Mouse (Mus musculus): ENCODE measurements around the gene Rab5if. TPM values are rescaled to one million over a fixed set of nuclear protein-coding genes. Genes with fewer than 3 reads are reported as not detected.
"Not testable (repeated sequence)": the region's sequence is repeated elsewhere in the genome, so short reads cannot be mapped to it uniquely, and the experiment has no call there.

Rab5if gene
- polyA plus RNA-seq, 1 experiment from 2014 or later: 188 TPM

GRCm38 (mm10) chr2:156882431-156883001 is 19.6 kb downstream of the Rab5if start:
- no peaks in the 10 kb centered on the region for H3K9me3 ChIP-seq
- no peak for DNase-seq (ENCODE audit: low spot score)
- WGBS: 39% methylated on average over 10 of the region's 10 CpGs
- H3K27ac ChIP-seq: no peak overlapping the region
- peaks cover 24% of the 10 kb centered on the region for H3K4me1 ChIP-seq (replicated peaks)
- H3K27me3 ChIP-seq (ENCODE audit: insufficient read depth, poor library complexity, severe bottlenecking): no peaks in the 10 kb centered on the region
- no peak overlapping the region for H3K4me3 ChIP-seq
- no peaks in the 10 kb centered on the region for H3K36me3 ChIP-seq

GRCm38 (mm10) chr2:156884396-156885211 is 21.7 kb downstream of the Rab5if start:
- Histone ChIP-seq H3K4me1 (replicated peaks) (peaks cover 16% of the 10 kb centered on the region; the same call in 1 of the 2 replicates), H3K9me3 (no peaks in the 10 kb centered on the region), H3K4me3 (no peak overlapping the region), H3K27me3 (ENCODE audit: insufficient read depth, poor library complexity, severe bottlenecking) (no peaks in the 10 kb centered on the region), H3K27ac (no peak overlapping the region), H3K36me3 (no peaks in the 10 kb centered on the region)
- no peak for DNase-seq (ENCODE audit: low spot score)
- 92% methylated on average over 10 of the region's 10 CpGs for WGBS

GRCm38 (mm10) chr2:156885666-156886065 is 22.7 kb downstream of the Rab5if start:
- 54% methylated on average over 2 of the region's 2 CpGs for WGBS
- H3K36me3 ChIP-seq: not testable (repeated sequence)

GRCm38 (mm10) chr2:156886084-156886631 is 23.2 kb downstream of the Rab5if start:
- no peaks in the 10 kb centered on the region for H3K36me3 ChIP-seq
- WGBS: 75% methylated on average over 10 of the region's 10 CpGs
- H3K27me3 ChIP-seq (ENCODE audit: insufficient read depth, poor library complexity, severe bottlenecking): no peaks in the 10 kb centered on the region
- H3K4me3 ChIP-seq: no peak overlapping the region
- H3K9me3 ChIP-seq: no peaks in the 10 kb centered on the region
- no peak overlapping the region for H3K27ac ChIP-seq
- peak; percentile 29 for DNase-seq (ENCODE audit: low spot score)
- H3K4me1 ChIP-seq (replicated peaks): peaks cover 15% of the 10 kb centered on the region; the same call in 1 of the 2 replicates

More at GRCm38 (mm10) chr2:156885666-156886065, 22.7 kb downstream of the Rab5if start:
- H3K27ac ChIP-seq; DNase-seq (ENCODE audit: low spot score); H3K4me3 ChIP-seq; H3K27me3 ChIP-seq (ENCODE audit: insufficient read depth, poor library complexity, severe bottlenecking); H3K9me3 ChIP-seq: not testable (repeated sequence)
- H3K4me1 ChIP-seq (replicated peaks): peaks cover 16% of the 10 kb centered on the region; the same call in 1 of the 2 replicates

GRCm38 (mm10) chr2:156887017-156887416 is 24.1 kb downstream of the Rab5if start, which contains the start of gene Sla2:
Gene Sla2, minus strand, starts transcription at chr2:156887192.
- Histone ChIP-seq H3K4me1 (replicated peaks) (peaks cover 17% of the 10 kb centered on the region), H3K36me3 (no peaks in the 10 kb centered on the region), H3K27me3 (ENCODE audit: insufficient read depth, poor library complexity, severe bottlenecking) (no peaks in the 10 kb centered on the region), H3K9me3 (no peaks in the 10 kb centered on the region), H3K27ac (no peak within 1 kb of the TSS), H3K4me3 (no peak within 1 kb of the TSS)
- 63% methylated on average over 6 of the region's 6 CpGs for WGBS
- DNase-seq (ENCODE audit: low spot score): no peak

- Histone ChIP-seq H3K36me3 (no peaks in the 10 kb centered on the region), H3K27ac (no peak overlapping the region), H3K27me3 (ENCODE audit: insufficient read depth, poor library complexity, severe bottlenecking) (no peaks in the 10 kb centered on the region), H3K4me1 (replicated peaks) (peaks cover 27% of the 10 kb centered on the region), H3K4me3 (no peak overlapping the region), H3K9me3 (no peaks in the 10 kb centered on the region)
- 71% methylated on average over 3 of the region's 3 CpGs for WGBS
- DNase-seq (ENCODE audit: low spot score): no peak
Measured at GRCm38 (mm10) chr2:156888490-156888889, 25.6 kb downstream of the Rab5if start.

- no peak overlapping the region for H3K27ac ChIP-seq
- DNase-seq (ENCODE audit: low spot score): peak; percentile 27
- no peaks in the 10 kb centered on the region for H3K36me3 ChIP-seq
- no peaks in the 10 kb centered on the region for H3K27me3 ChIP-seq (ENCODE audit: insufficient read depth, poor library complexity, severe bottlenecking)
- peaks cover 16% of the 10 kb centered on the region for H3K4me1 ChIP-seq (replicated peaks)
- no peak overlapping the region for H3K4me3 ChIP-seq
- no peaks in the 10 kb centered on the region for H3K9me3 ChIP-seq
- 49% methylated on average over 3 of the region's 3 CpGs for WGBS
Measured at GRCm38 (mm10) chr2:156892240-156892639, 29.3 kb downstream of the Rab5if start.

GRCm38 (mm10) chr2:156892821-156893220 is 29.9 kb downstream of the Rab5if start:
- DNase-seq (ENCODE audit: low spot score): no peak
- Histone ChIP-seq H3K4me3 (no peak overlapping the region), H3K27ac (no peak overlapping the region), H3K4me1 (replicated peaks) (peaks cover 13% of the 10 kb centered on the region), H3K9me3 (no peaks in the 10 kb centered on the region), H3K27me3 (ENCODE audit: insufficient read depth, poor library complexity, severe bottlenecking) (no peaks in the 10 kb centered on the region), H3K36me3 (no peaks in the 10 kb centered on the region)
- WGBS: 72% methylated on average over 6 of the region's 6 CpGs

GRCm38 (mm10) chr2:156894496-156895265 is 31.8 kb downstream of the Rab5if start:
- Histone ChIP-seq H3K9me3 (no peaks in the 10 kb centered on the region), H3K36me3 (no peaks in the 10 kb centered on the region), H3K4me3 (no peak overlapping the region), H3K4me1 (replicated peaks) (peaks cover 13% of the 10 kb centered on the region), H3K27me3 (ENCODE audit: insufficient read depth, poor library complexity, severe bottlenecking) (no peaks in the 10 kb centered on the region), H3K27ac (no peak overlapping the region)
- WGBS: 87% methylated on average over 15 of the region's 15 CpGs
- DNase-seq (ENCODE audit: low spot score): no peak

GRCm38 (mm10) chr2:156896384-156896914 is 33.5 kb downstream of the Rab5if start:
- no peaks in the 10 kb centered on the region for H3K36me3 ChIP-seq
- no peak overlapping the region for H3K4me3 ChIP-seq
- H3K9me3 ChIP-seq: no peaks in the 10 kb centered on the region
- WGBS: 86% methylated on average over 9 of the region's 9 CpGs
- H3K27ac ChIP-seq: no peak overlapping the region
- DNase-seq (ENCODE audit: low spot score): no peak
- peaks cover 13% of the 10 kb centered on the region for H3K4me1 ChIP-seq (replicated peaks)
- no peaks in the 10 kb centered on the region for H3K27me3 ChIP-seq (ENCODE audit: insufficient read depth, poor library complexity, severe bottlenecking)

- DNase-seq (ENCODE audit: low spot score): no peak
- 88% methylated on average over 9 of the region's 9 CpGs for WGBS
- H3K36me3 ChIP-seq: no peaks in the 10 kb centered on the region
Measured at GRCm38 (mm10) chr2:156897034-156897433, 34.1 kb downstream of the Rab5if start.

GRCm38 (mm10) chr2:156898374-156898773 is 35.4 kb downstream of the Rab5if start:
- Histone ChIP-seq H3K36me3 (no peaks in the 10 kb centered on the region), H3K4me1 (replicated peaks) (no peaks in the 10 kb centered on the region), H3K9me3 (no peaks in the 10 kb centered on the region), H3K27ac (no peak overlapping the region), H3K27me3 (ENCODE audit: insufficient read depth, poor library complexity, severe bottlenecking) (no peaks in the 10 kb centered on the region), H3K4me3 (no peak overlapping the region)
- 83% methylated on average over 4 of the region's 4 CpGs for WGBS
- no peak for DNase-seq (ENCODE audit: low spot score)

More at GRCm38 (mm10) chr2:156897034-156897433, 34.1 kb downstream of the Rab5if start:
- Histone ChIP-seq H3K4me1 (replicated peaks) (peaks cover 10% of the 10 kb centered on the region), H3K4me3 (no peak overlapping the region), H3K27ac (no peak overlapping the region), H3K9me3 (no peaks in the 10 kb centered on the region), H3K27me3 (ENCODE audit: insufficient read depth, poor library complexity, severe bottlenecking) (no peaks in the 10 kb centered on the region)
